Mouse (Mus musculus) central nervous system, embryonic 18 days (tissue): ENCODE results near the gene Gpc2. TPM values are rescaled to one million over a fixed set of nuclear protein-coding genes. Genes with fewer than 3 reads are reported as not detected.

Source experiments
- polyA plus RNA-seq: library from polyadenylated mRNA; depleted of rRNA; stranded (reverse); fragments of >200 nt; gene quantifications from 2 replicates; pipeline ENCODE4 v1.2.3, GENCODE M21; 2012; rRNA removed

The Gpc2 gene
- polyA plus RNA-seq = 326 and 367 TPM in 2 replicates

DNA sequence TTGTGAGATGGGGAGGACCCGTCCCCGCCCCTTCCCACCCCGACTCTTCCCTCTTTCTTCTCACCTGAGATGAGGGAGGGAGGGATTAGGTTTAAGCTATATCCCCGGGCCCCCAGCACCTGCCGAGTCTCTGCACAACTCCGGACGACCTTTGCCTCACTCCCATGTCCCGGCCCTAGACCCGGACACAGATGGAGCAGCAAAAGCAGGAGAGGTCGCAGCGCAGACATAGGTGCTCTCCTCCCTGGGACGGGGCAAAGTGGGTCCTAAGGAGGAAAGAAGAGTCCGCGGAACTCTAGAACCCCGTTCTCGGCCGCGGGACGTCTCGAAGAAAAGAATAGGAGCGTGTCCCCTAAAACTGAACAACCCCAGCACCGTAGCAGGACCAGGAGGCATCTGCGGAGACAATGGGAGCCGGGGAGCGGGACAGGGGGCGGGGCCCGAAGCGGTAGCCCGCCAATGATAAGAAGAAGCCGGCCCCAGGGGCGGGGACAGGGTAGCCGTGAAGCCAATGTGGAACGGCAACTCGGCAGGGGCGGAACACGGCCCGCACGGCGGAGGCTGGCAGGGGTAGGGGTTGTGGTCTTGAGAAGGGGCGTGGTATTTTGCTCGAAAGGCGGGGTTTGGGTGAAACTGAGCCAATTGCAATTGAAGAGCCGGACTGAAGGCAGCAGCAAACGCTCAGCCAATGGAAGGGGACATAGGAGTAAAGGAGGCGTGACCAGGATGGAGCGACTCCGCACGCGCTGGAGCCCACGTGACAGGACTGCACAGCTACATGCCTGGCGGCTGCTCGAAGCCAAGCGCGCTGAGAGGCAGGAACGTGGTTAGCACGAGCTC, at the start of gene Gpc2, which contains the start of the genes Gm43720 and Stag3:
Gpc2 (minus strand) TSS at position 421 of the 840 bp plus-strand sequence.
Gm43720 (minus strand) TSS at position 374 of the 840 bp plus-strand sequence.
Stag3 (plus strand) TSS at position 656 of the 840 bp plus-strand sequence.

DNA sequence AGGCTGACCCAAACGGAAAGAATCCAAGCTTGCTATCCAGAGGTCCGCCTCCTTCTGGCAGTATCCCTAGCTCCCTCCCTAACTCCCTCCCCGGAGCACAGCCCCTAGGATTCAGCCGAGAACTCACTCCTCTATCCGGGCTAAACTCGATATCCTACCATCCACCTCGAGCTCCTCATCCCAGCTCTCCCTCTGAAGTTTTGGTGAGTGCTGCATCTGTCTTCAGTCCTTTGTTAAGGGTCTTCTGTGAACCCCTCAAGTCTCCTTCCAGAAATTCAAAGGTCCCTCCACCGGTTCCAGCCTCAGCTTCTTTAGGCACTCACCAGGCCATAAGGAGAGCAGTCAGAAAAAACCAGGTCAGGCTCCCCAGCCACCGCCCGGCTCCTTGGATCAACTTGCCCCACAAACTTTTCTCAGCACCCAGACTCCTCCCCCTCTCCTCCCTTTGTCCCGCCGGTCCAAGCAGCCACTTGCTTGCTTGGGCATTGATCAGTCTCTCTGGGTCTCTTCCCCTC, 7.3 kb downstream of the Gpc2 start, which contains the start of gene Gal3st4:
Gal3st4 (minus strand) TSS at position 432 of the 515 bp plus-strand sequence.

DNA sequence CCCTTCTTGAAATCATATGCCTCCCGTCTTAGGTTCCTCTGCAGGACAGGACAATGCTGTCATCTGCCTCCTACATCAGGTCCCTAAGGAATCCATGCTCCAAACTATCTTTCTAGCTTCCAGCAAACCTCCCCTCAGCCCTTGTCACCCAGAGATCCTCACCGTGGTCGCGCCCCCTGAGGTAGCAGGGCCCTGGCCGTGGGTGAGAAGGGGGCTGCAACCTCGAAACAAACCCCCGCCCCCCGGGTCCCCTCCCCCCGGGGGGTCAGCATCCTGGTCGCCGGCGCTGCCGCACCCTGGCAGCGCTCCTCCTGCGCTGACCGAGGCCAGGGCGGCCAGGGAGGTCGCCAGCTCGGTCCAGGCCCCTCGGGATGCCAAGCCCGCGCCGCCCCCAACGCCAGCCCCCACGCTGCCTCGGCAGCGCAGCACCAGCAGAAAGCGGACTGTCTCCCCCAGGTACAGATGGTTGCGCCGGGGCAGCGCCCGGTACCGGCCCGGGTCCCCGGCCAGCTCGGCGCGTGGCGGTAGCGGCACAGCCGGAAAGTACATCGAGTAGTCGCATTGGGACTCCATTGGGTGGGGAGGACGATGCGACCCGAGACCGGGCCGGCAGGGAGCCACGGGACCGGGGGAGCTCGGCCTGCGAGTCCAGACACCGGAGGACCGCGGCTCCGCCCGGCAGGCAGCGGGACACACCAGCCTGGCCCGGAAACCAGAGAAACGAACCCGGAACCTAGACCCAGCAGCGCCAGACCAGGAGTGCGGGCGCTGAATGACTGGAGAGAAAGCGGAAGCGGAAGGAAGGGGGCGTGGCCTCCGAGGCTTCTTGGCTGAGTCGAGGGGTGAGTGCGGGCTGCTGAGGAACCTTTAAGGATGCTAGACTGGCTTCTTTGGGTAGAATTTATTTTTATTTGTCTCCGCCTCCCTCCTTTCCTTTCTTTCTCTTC, 16.3 kb downstream of the Gpc2 start, which contains the start of gene BC037034:
BC037034 (minus strand) TSS at position 774 of the 947 bp plus-strand sequence.

DNA sequence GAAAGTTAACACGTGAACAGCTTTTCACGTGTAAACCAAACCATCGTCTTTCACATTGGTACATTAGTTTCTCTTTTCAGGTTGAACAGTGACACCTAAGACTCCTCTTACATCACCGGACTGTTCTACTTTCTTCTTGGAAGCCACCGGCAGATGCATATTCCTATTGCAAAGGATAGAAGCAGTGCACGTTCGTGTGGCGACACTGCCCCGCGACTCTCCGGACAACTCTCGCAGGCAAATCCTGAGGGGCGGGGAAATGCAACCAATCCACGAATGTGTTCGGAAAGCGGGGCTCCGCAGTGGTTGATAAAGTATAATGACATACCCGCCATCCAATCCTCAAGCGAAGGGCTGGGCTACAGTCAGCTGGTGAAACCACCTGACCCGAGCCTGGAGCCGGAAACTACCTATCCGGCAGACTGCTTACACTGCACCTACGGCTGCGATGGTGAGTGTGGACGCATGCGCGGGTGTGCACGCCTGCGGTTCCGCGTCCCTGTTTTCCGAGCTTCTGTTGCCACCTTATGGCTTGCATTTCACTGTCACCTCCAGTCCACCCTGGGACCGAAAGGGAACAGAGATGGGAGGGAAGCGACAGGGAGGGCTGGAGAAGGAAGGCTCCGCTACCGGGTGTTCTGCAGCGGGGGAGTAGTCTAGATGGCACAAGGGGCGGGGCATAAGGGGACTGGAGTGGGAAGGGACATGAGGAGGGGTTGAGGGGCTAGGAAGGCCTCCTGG, 24.3 kb downstream of the Gpc2 start, which contains the start of gene Lamtor4:
Lamtor4 (plus strand) TSS at position 130 of the 741 bp plus-strand sequence.

DNA sequence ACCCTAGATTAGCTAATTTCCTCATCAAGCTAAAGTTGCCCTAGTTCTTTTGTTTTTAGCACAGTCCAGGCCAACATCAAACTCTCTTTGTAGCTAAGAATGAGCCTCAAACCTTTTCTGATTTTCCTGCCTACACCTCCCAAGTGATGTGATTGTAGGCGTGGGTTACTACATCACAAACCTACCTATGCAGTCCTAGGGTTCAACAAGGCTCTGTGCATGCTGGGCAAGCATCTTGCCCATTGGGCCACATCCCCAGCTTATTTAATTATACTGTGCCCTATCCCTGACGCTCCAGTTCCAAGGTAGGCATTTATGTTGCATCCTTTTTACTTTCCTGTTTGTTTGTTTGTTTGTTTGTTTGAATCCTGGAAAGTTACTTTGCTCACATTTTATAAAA, 54.1 kb downstream of the Gpc2 start, which contains the start of gene Nxpe5:
Nxpe5 (plus strand) TSS at position 199 of the 400 bp plus-strand sequence.

Other genes starting within 250 kb of the Gpc2 start
- gene Smok3c, start 226.8 kb downstream of the Gpc2 start, polyA plus RNA-seq = not detected in 2 replicates
- gene Zkscan1, start 194.9 kb downstream of the Gpc2 start, polyA plus RNA-seq = 16.3 and 16.6 TPM in 2 replicates
- 53.8 and 55.9 TPM in 2 replicates for gene Zscan21, start 163.1 kb downstream of the Gpc2 start, polyA plus RNA-seq
- gene Zfp113, start 124.3 kb downstream of the Gpc2 start, polyA plus RNA-seq = 7.2 and 7.7 TPM in 2 replicates
- gene Cops6, start 118.9 kb downstream of the Gpc2 start, polyA plus RNA-seq = 145 and 155 TPM in 2 replicates
- gene Ap4m1, start 108.0 kb downstream of the Gpc2 start, polyA plus RNA-seq = 55.8 and 57.0 TPM in 2 replicates
- 69.5 and 80.0 TPM in 2 replicates for gene Mcm7, start 107.6 kb downstream of the Gpc2 start, polyA plus RNA-seq
- gene Taf6, start 92.6 kb downstream of the Gpc2 start, polyA plus RNA-seq = 63.8 and 66.1 TPM in 2 replicates
- gene Cnpy4, start 92.5 kb downstream of the Gpc2 start, polyA plus RNA-seq = 21.2 and 21.5 TPM in 2 replicates
- gene Mblac1, start 85.7 kb downstream of the Gpc2 start, polyA plus RNA-seq = 9.0 and 9.2 TPM in 2 replicates
- gene Nxpe5, start 54.1 kb downstream of the Gpc2 start, polyA plus RNA-seq = not detected in 2 replicates
- 154 and 165 TPM in 2 replicates for gene Lamtor4, start 24.5 kb downstream of the Gpc2 start, polyA plus RNA-seq
- gene BC037034, start 16.0 kb downstream of the Gpc2 start, polyA plus RNA-seq = 123 and 126 TPM in 2 replicates
- gene Gal3st4, start 7.2 kb downstream of the Gpc2 start, polyA plus RNA-seq = 0.76 and 0.85 TPM in 2 replicates
- 0.25 and 0.41 TPM in 2 replicates for gene Gm43720, start within 50 bp of the Gpc2 start, polyA plus RNA-seq
- 35.0 and 37.6 TPM in 2 replicates for gene Stag3, start 235 bp upstream of the Gpc2 start, polyA plus RNA-seq
- 0.09 and 0.12 TPM in 2 replicates for gene Pvrig, start 62.0 kb upstream of the Gpc2 start, polyA plus RNA-seq
- 35.4 and 36.9 TPM in 2 replicates for gene Zfp157, start 161.5 kb upstream of the Gpc2 start, polyA plus RNA-seq